Mouse (Mus musculus) gastrocnemius, postnatal 25 days (tissue): ENCODE measurements around the gene Ccnc. TPM values are rescaled to one million over a fixed set of nuclear protein-coding genes. Genes with fewer than 3 reads are reported as not detected.
A peak's percentile ranks its signal among the peaks of the same experiment; 100 is the strongest.

Experiments
- DNase-seq: peaks from one replicate; pipeline ENCODE4 v3.0.0; 2022
- long read RNA-seq, 2 experiments: library from polyadenylated mRNA; stranded (forward); transcript quantifications; one replicate each; pipeline ENCODE4 v2.0.0; 2021
- total RNA-seq, 2 experiments: library from RNA; stranded (reverse); gene quantifications; 1 replicate in 1 of 2; 2 replicates in 1 of 2; pipeline ENCODE4 v1.2.3; 2021

Gene Ccnc
- total RNA-seq, result 10 to 100 TPM in 1 of 2 experiments, 1 to 10 TPM in 1; 9.8 to 11.2 TPM
- long read RNA-seq, experiment 1, transcript Ccnc-203 (12 exons, 1,406 nt), result major isoform, 12 of 31 reads
- long read RNA-seq, experiment 1, partial matches to known transcripts, result 6 of 31 reads
- long read RNA-seq, experiment 1, other reads (novel, unspliced or antisense), result 9 of 31 reads
- long read RNA-seq, experiment 2, transcript Ccnc-203 (12 exons, 1,406 nt), result major isoform, 15 of 29 reads
- long read RNA-seq, experiment 2, transcript Ccnc-202 (12 exons, 3,365 nt), result minor isoform, 6 of 29 reads
- long read RNA-seq, experiment 2, partial matches to known transcripts, result 2 of 29 reads
- long read RNA-seq, experiment 2, other reads (novel, unspliced or antisense), result 5 of 29 reads

- DNase-seq, result peak; percentile 89
Observed at GRCm38 (mm10) chr4:21727615-21728165, at the start of gene Ccnc. Ccnc (plus strand) TSS chr4:21727701.

GRCm38 (mm10) chr4:21678101-21678974 lies 49.2 kb upstream of the Ccnc start:
- DNase-seq, result no peak

GRCm38 (mm10) chr4:21678975-21679623 lies 48.4 kb upstream of the Ccnc start:
- no peak for DNase-seq

- DNase-seq, result no peak
Observed at GRCm38 (mm10) chr4:21679624-21680480, 47.6 kb upstream of the Ccnc start.

GRCm38 (mm10) chr4:21680971-21681370 lies 46.5 kb upstream of the Ccnc start:
- no peak for DNase-seq

GRCm38 (mm10) chr4:21682421-21683150 lies 44.9 kb upstream of the Ccnc start:
- no peak for DNase-seq

GRCm38 (mm10) chr4:21684341-21684970 lies 43.0 kb upstream of the Ccnc start:
- DNase-seq, result no peak

GRCm38 (mm10) chr4:21685595-21686091 lies 41.9 kb upstream of the Ccnc start, which contains the start of gene Prdm13:
Prdm13 (minus strand) TSS chr4:21685963.
- DNase-seq, result no peak

- no peak for DNase-seq
Observed at GRCm38 (mm10) chr4:21686416-21686815, 41.1 kb upstream of the Ccnc start.

- no peak for DNase-seq
Observed at GRCm38 (mm10) chr4:21686934-21687333, 40.6 kb upstream of the Ccnc start.

- DNase-seq, result no peak
Observed at GRCm38 (mm10) chr4:21687783-21688702, 39.5 kb upstream of the Ccnc start.

GRCm38 (mm10) chr4:21688703-21689200 lies 38.7 kb upstream of the Ccnc start:
- DNase-seq, result peak; percentile 13

GRCm38 (mm10) chr4:21689492-21689941 lies 38.0 kb upstream of the Ccnc start:
- no peak for DNase-seq

GRCm38 (mm10) chr4:21690221-21690620 lies 37.3 kb upstream of the Ccnc start:
- DNase-seq, result no peak

GRCm38 (mm10) chr4:21695638-21696254 lies 31.8 kb upstream of the Ccnc start:
- DNase-seq, result no peak

- no peak for DNase-seq
Observed at GRCm38 (mm10) chr4:21705046-21705445, 22.5 kb upstream of the Ccnc start.

- peak; percentile 72 for DNase-seq
Observed at GRCm38 (mm10) chr4:21712147-21712546, 15.4 kb upstream of the Ccnc start.
